Mouse (Mus musculus) large intestine, adult 2 months (tissue): ENCODE data around the gene Gabra1. TPM values are rescaled to one million over a fixed set of nuclear protein-coding genes. Genes with fewer than 3 reads are reported as not detected.

Experiments used
- DNase-seq: peaks from one replicate; pipeline ENCODE4 v3.0.0-alpha.2; 2012; ENCODE audit warnings: low read depth, low spot score
- WGBS: fragments of 180-500 bp; shearing (Covaris S2); methylation state at CpG from one replicate; pipeline ENCODE4 v1.1.7; 2018; 5-methylcytosine and 5-hydroxymethylcytosine counted together
- polyA plus RNA-seq: library from polyadenylated mRNA; depleted of rRNA; stranded (reverse); fragments of >200 nt; gene quantifications from 2 replicates; pipeline ENCODE4 v1.2.3, GENCODE M21; 2012; rRNA removed

Gabra1 gene
- 0.02 and 0.10 TPM in 2 replicates for polyA plus RNA-seq

DNA sequence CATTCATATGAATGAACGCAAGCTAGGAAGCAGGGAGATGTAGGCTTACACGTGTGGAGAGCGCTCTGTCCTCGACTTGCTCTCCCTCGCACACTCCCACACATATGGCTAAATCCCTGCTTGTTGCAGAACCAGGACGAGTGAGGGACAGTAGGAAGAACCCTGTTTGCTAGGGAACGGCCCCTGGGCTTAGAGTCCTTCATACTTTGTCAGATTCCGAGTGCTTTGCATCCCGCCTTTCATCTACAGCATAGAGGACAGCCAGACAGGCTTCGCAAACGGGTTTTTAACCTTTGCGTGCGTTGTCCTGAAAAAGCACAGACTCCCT, at the start of gene Gabra1:
Gene Gabra1, minus strand, starts transcription at position 106 of the 328 bp plus-strand sequence.
- DNase-seq, result no peak
- 5% methylated on average over 13 of the region's 13 CpGs for WGBS

DNA sequence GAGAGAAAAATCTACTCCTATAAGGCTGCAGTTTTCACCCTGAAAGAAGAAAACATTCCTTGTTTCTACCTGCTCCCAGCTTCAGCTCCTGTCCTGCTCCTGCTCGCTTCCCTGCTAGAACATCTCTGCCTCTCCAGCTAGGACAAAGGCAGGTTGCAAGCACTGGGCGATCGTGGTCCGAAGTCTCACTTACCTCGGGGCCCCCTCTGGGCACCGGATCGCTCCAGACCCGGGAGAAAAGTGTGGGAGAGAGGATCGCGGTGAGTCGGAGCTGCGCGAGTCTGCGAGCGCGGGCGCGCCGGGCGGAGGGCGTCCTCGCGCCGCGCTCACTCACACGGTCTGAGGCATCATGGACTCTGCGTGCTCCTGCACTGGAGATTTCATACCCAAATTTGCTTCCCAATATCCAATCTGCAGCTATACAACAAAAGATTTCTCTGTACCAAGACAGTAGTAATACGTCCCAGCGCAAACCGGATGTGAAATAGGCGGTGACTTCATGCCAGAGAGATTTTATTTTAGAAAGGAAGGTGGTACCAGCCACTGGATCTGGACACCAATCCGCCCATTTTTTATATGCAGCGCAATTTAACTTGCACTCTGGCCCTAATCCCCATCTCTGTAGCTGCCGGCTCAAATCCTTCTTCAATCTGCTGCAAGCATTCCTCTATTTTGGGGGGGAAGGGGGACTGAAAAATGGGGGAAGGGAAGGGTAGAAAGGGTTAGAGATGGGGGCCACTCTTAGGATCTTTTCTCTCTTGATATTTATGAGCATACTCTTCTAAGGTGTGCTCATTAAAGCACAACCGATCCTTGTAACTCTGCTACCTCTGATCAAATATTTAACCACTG, 531 bp downstream of the Gabra1 start:
- DNase-seq, result no peak
- WGBS, result 2% methylated on average over 35 of the region's 35 CpGs

DNA sequence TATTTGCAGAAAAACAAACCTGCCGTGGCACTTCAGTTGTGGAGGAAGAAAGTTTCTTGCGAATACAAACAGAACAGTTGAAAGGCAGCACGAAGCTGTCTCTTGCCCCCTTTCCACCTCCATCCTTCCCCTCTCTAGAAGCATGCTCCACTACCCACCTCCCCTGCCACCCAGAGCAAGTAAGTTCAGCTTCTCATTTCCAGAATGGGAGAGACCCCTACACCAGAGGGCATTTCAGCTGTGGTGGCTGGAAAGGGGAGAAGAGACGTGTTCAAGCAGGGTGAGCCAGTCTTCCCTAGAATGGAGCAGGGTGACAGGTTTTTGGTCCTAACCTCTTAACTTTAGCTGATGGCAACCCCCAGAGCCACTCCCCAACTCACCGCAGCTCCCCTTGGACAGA, 1.3 kb downstream of the Gabra1 start:
- no peak for DNase-seq
- WGBS, result 31% methylated on average over 5 of the region's 5 CpGs

DNA sequence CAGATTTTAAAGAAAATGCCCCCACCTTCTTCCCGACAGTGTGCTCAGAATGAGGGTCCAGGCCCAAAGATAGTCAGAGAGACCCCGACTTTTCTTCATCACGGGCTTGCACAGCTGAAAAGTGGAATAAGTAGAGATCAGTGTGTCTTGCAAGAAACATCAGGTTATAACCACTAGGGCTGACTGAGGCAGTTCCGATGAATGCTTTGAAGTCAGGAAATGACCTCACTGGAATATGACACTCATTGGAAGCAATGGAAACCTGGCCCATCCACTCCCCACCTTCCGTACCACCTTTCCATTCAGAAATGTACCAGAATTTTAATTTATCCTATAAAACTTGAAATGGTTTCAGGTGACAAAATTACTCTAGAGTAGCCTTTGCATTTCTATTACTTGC, 3.2 kb downstream of the Gabra1 start:
- 87% methylated on average over 5 of the region's 5 CpGs for WGBS
- no peak for DNase-seq

DNA sequence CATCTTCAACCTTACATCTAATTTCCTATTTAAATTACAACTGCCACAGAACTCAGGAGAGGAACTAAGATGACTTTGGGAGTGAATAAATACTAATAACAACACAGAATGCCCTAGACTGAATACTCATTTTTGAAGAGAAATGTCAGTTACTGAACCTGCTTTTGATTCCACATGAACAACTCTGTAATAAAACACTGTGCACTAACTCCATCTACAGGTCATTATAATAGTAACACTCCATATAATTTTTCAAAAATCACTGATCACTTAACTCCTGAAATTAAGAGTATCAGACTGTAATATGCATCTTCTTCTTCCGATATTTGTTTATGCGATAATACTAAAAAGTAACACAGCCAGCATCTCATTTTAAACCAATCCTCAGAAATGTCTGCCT, 4.4 kb downstream of the Gabra1 start:
- WGBS, result 89% methylated on average over 2 of the region's 2 CpGs

DNA sequence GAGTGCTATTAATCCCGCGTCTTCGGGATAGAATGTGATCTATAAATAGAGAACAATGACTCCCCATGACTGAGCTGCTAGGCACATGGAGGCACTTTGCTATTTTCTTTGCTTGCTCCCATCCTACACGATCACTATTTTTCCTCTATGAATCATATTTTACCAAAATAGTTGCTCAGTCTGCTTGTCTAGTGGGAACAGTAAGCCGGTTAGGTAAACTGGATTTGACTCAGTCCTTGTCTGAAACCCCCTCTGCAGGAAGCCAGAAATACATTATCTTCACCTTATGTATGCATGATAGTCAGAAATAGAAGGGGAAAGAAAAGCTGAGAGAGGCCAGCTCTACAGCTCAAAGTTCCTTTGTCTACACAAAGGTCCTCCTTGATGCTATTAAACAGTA, 31.3 kb downstream of the Gabra1 start:
- no peak for DNase-seq
- WGBS, result 92% methylated on average over 5 of the region's 5 CpGs

More for the DNA sequence above, 4.4 kb downstream of the Gabra1 start:
- DNase-seq, result no peak

DNA sequence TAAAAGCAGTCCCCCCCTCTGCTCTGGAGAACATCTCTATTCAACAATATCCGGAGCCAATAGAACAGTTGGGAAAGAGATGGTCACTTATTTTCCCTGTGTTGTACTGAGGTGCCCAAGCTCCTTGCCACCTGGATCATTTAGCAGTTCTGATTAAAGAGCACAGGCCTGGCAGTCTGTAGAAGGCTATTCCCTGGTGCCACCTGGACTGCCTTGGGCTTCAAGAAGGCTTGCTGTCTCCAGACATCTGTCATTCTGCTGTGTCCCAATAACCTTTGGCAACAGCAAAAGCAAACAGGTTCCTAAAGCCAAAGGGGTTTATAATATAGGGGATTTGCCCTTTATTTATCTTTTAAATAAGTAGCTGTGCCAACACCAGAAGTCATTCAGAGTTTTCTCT, 65.8 kb downstream of the Gabra1 start:
- 93% methylated on average over 1 of the region's 1 CpGs for WGBS
- DNase-seq, result no peak

DNA sequence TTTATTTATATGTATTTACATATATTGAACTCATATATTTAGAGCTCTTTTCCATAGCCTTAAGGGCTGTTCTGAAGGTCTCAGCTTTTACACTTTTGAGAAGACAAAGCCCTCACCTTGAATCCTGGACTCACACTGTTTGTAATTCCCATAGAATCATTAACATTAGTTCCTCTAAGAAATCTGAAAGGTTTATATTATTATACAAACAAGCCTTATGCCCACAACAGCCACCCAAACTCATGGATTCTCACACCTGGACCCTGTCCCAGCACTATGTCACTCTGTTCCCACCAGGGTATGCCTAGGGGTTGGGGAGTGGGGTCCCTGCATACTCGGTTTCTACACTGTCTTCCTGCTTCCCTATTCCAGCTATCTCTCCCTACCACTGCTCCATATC, 72.7 kb downstream of the Gabra1 start:
- WGBS, result 58% methylated on average over 1 of the region's 1 CpGs
- no peak for DNase-seq

DNA sequence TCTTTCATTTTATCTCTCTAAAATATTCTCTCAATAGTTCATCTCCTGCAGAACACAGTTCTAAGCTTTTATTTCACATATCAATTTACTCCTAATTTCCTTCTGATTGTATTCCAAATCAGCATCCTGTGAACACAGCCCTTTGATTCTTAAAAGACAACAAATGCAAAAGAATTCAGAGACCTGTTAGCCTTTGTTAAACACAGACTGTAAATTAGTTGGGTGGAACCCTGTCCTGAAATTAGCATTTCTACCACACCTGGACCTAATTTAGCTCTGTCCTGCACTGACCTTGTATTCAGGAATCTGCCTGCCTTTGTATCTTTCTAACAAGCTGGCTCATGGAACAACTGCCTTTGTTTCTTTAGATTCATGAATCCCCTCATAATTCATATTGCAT, 73.1 kb downstream of the Gabra1 start:
- no peak for DNase-seq

DNA sequence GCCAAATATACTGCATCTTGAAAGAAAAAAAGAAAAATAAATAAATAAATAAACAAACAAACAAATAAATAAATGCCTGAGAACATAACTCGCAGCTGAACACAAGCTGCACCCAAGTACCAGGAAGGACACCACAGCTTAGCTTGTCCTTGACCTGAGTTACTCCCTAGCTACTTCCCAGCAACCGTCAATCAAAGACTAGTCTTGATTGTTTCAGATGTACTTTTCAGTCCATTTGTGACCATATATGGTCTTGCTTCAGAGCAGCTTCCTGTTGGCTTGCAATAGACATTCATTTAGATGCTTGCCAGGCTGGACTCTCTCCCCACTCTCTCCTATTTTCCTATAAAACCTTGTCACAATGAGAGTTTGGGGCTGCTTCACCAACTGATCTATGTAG, 87.2 kb downstream of the Gabra1 start:
- 69% methylated on average over 2 of the region's 2 CpGs for WGBS
- no peak for DNase-seq

Other genes with a start within 250 kb of the Gabra1 start
- gene Gabrg2, start 182.1 kb downstream of the Gabra1 start, polyA plus RNA-seq, result 0.04 and 0.08 TPM in 2 replicates
- not detected in 2 replicates for gene Gabra6, start 138.1 kb upstream of the Gabra1 start, polyA plus RNA-seq
- gene Gabrb2, start 236.8 kb upstream of the Gabra1 start, polyA plus RNA-seq, result not detected in 2 replicates